Mouse (Mus musculus) cortical plate, adult 2 months (tissue): ENCODE measurements around the gene Tor1a.

ENCODE experiments used
- CTCF ChIP-seq: fragments of 200-500 bp; IDR thresholded peaks from 2 replicates; pipeline ENCODE4 v1.5.1; 2011; ENCODE audit warnings: mild to moderate bottlenecking, control low read depth, low read length; ENCODE audit not compliant: insufficient read depth; ENCODE audit errors: extremely low read depth
- POLR2A ChIP-seq: fragments of 200-500 bp; IDR thresholded peaks from 2 replicates; pipeline ENCODE4 v1.6.1; 2011; ENCODE audit warnings: mild to moderate bottlenecking, low read length, control low read depth; ENCODE audit not compliant: insufficient read depth; ENCODE audit errors: extremely low read depth

DNA sequence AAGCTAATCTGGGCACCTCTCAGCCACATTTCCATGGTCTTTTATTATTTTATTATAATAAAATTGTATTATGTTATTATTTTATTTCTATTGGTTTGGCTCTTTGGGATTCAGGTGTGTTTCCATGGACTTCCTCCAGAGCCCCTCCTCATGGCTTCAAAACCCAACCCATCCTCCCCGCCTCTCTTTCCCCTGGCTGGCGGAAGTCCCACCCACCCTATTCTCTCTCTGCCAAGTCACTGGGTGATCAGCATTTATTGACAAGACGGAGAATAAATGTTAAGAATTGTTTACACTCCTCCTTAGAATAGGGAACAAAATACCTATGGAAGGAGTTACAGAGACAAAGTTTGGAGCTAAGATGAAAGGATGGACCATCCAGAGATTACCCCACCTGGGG, 30.9 kb downstream of the Tor1a start:
- TF ChIP-seq CTCF (no peak), POLR2A (no peak)
